ENCODE assay signal across 8 mouse cellular contexts in genomic region chr17:15622913-15623312, GRCm38 (mm10). TPM values are rescaled to one million over a fixed set of nuclear protein-coding genes. Genes with fewer than 3 reads are reported as not detected.
DNase-seq lines count a peak whose midpoint lies in the region; ATAC-seq and TF ChIP-seq lines count a peak whose summit lies in the region.

No protein-coding gene starts in this region.

- no peaks in the 10 kb centered on the region for H3K79me2 ChIP-seq in CH12.LX (replicated peaks; ENCODE audit: control insufficient read depth, extremely low read depth, insufficient read depth, poor library complexity, severe bottlenecking)

- no peak for TF ChIP-seq EP300 in CH12.LX (IDR thresholded peaks at IDR 0.05; ENCODE audit: low read length)

- no peaks in the 10 kb centered on the region for H3K4me1 ChIP-seq in CH12.LX (ENCODE audit: control insufficient read depth in 1 of 2, insufficient read depth in 2 of 2)
- no peaks in the 10 kb centered on the region for H3K4me1 ChIP-seq in embryonic facial prominence, embryonic 14.5 days (ENCODE audit: control insufficient read depth, insufficient read depth, low read length)

- intact Hi-C loops in left cerebral cortex, adult 2 months (cut with DNase I): loop anchor here (1.0 to 5.0 kb wide), 3 partner anchors 84 to 154 kb away; no protein-coding TSS in a partner anchor

- no peak for ATAC-seq in embryonic facial prominence, embryonic 14.5 days (ENCODE audit: low read depth)
- ATAC-seq in megakaryocyte progenitor cell, adult 5-6 weeks (replicated peaks; ENCODE audit: poor library complexity): peak; percentile 69

- no peaks in the 10 kb centered on the region for H3K27me3 ChIP-seq in CH12.LX (replicated peaks)
- no peaks in the 10 kb centered on the region for H3K27me3 ChIP-seq in embryonic facial prominence, embryonic 14.5 days (replicated peaks; ENCODE audit: control insufficient read depth, insufficient read depth, low read length)

- no peaks in the 10 kb centered on the region for H3K36me3 ChIP-seq in CH12.LX (replicated peaks in 1 of 2; ENCODE audit: control insufficient read depth in 1 of 2, insufficient read depth in 1 of 2, low read length in 1 of 2)
- H3K36me3 ChIP-seq in embryonic facial prominence, embryonic 14.5 days (ENCODE audit: control insufficient read depth, insufficient read depth, low read length): no peaks in the 10 kb centered on the region

- H3K9me3 ChIP-seq in CH12.LX (replicated peaks; ENCODE audit: low read length): no peaks in the 10 kb centered on the region
- 0 out of 2 replicates have a peak, but pooled peaks cover 6% of the 10 kb centered on the region for H3K9me3 ChIP-seq in embryonic facial prominence, embryonic 14.5 days (ENCODE audit: control insufficient read depth, low read length)

- WGBS in embryonic facial prominence, embryonic 14.5 days: 0% methylated on average over 2 of the region's 2 CpGs

- no peak overlapping the region for H3K4me2 ChIP-seq in CH12.LX (ENCODE audit: insufficient read depth, low read depth, poor library complexity, severe bottlenecking)
- no peak overlapping the region for H3K4me2 ChIP-seq in embryonic facial prominence, embryonic 14.5 days (ENCODE audit: low read depth, low read length)

- no peak overlapping the region for H3K9ac ChIP-seq in CH12.LX (ENCODE audit: insufficient read depth, low read depth)
- H3K9ac ChIP-seq in embryonic facial prominence, embryonic 14.5 days (ENCODE audit: low read depth, low read length): no peak overlapping the region

- TF ChIP-seq POLR2A in CH12.LX (IDR thresholded peaks at IDR 0.05; ENCODE audit: low read depth, low read length): no peak

- TF ChIP-seq CTCF in left cerebral cortex, adult 2 months (IDR thresholded peaks at IDR 0.05): peak; percentile 68
- peak; percentile 19 to 82; a peak in 2 of 4 replicates for TF ChIP-seq CTCF in CH12.LX (conservative IDR thresholded peaks at IDR 0.05 in 1 of 2, IDR thresholded peaks at IDR 0.05 in 1 of 2; ENCODE audit: low read depth in 2 of 2, low read length in 2 of 2)

- peak; percentile 16 for DNase-seq in adrenal gland, postnatal 10 days
- DNase-seq in adrenal gland, adult 8-10 months: no peak
- peak in 1 of 2 experiments; percentile 24 for DNase-seq in left cerebral cortex, adult 2 months (ENCODE audit: extremely low spot score in 1 of 2, low spot score in 2 of 2)
- no peak for DNase-seq in left cerebral cortex, adult 8-10 months (ENCODE audit: low spot score in 2 of 2)
- peak; percentile 31 for DNase-seq in CH12.LX (ENCODE audit: extremely low read depth)
- peak; percentile 77 for DNase-seq in embryonic facial prominence, embryonic 14.5 days (ENCODE audit: low spot score)
- DNase-seq in cerebellum, adult 11 months: no peak

- dilution Hi-C loops in CH12.LX (cut with MboI; ENCODE audit: extremely low pct_ligation_motif_present, extremely low pct_unique_long_range_greater_than_20kb, low sequenced_read_pairs): no loop called here

- no peak overlapping the region for H3K27ac ChIP-seq in left cerebral cortex, adult 2 months
- no peak overlapping the region for H3K27ac ChIP-seq in CH12.LX (ENCODE audit: insufficient read depth, low read depth)
- H3K27ac ChIP-seq in embryonic facial prominence, embryonic 14.5 days (replicated peaks; ENCODE audit: low read depth, low read length): no peak overlapping the region

- TF ChIP-seq RAD21 in CH12.LX (IDR thresholded peaks at IDR 0.05; ENCODE audit: low read depth, low read length): peak; percentile 83

- in situ Hi-C loops in CH12.LX (cut with MboI; ENCODE audit: low pct_ligation_motif_present, low pct_unique_long_range_greater_than_20kb, low sequenced_read_pairs): no loop called here

- no peak overlapping the region for H3K4me3 ChIP-seq in left cerebral cortex, adult 2 months
- no peak overlapping the region for H3K4me3 ChIP-seq in CH12.LX (replicated peaks in 1 of 3; ENCODE audit: low read depth in 2 of 3, low read length in 2 of 3, poor library complexity in 1 of 3)
- no peak overlapping the region for H3K4me3 ChIP-seq in embryonic facial prominence, embryonic 14.5 days (ENCODE audit: low read depth, low read length)

TF ChIP-seq in CH12.LX, 34 proteins besides CTCF, POLR2A, EP300 and RAD21:
- TF ChIP-seq SMC3 (IDR thresholded peaks at IDR 0.05; ENCODE audit: low read depth, low read length): peak; percentile 81
- TF ChIP-seq MAZ (IDR thresholded peaks at IDR 0.05; ENCODE audit: low read depth, low read length): no peak
- no peak for TF ChIP-seq SIN3A (IDR thresholded peaks at IDR 0.05; ENCODE audit: low read length)
- TF ChIP-seq USF1 (IDR thresholded peaks at IDR 0.05; ENCODE audit: low read depth, low read length): no peak
- TF ChIP-seq ZKSCAN1 (IDR thresholded peaks at IDR 0.05; ENCODE audit: borderline replicate concordance, low read depth, low read length): no peak
- TF ChIP-seq UBTF (IDR thresholded peaks at IDR 0.05; ENCODE audit: low read depth, low read length): no peak
- TF ChIP-seq PAX5 (IDR thresholded peaks at IDR 0.05; ENCODE audit: low read length): no peak
- TF ChIP-seq BHLHE40 (IDR thresholded peaks at IDR 0.05; ENCODE audit: low read depth, low read length): no peak
- no peak for TF ChIP-seq ZMIZ1 (IDR thresholded peaks at IDR 0.05; ENCODE audit: low read depth, low read length)
- peak; percentile 34; the same call in 1 of the 2 replicates for TF ChIP-seq ZC3H11A (IDR thresholded peaks at IDR 0.05; ENCODE audit: low read depth, low read length)
- no peak for TF ChIP-seq NRF1 (IDR thresholded peaks at IDR 0.05; ENCODE audit: low read depth, low read length)
- no peak for TF ChIP-seq MAX (IDR thresholded peaks at IDR 0.05; ENCODE audit: low read length)
- no peak for TF ChIP-seq MXI1 (IDR thresholded peaks at IDR 0.05; ENCODE audit: low read depth, low read length)

RNA-seq across cellular contexts. Expression of gene Prdm9, which starts 58.8 kb away (rescaled TPM):
- total RNA-seq in adrenal gland, postnatal 10 days (2021): 1 to 10 TPM; 6.8 to 9.0 TPM
- total RNA-seq in adrenal gland, adult 8-10 months (2022): 10 to 100 TPM in 1 of 4 experiments, 1 to 10 TPM in 3; 5.1 to 11.2 (median 7.1) TPM
- total RNA-seq in left cerebral cortex, adult 2 months (2021): 1 to 10 TPM; 2.9 to 3.1 TPM
- total RNA-seq in left cerebral cortex, adult 8-10 months (2022): 1 to 10 TPM; 1.8 to 3.6 (median 2.9) TPM
- total RNA-seq in CH12.LX (2012; rRNA removed) (3.5 and 4.4 TPM in 2 replicates), CH12.LX (2014; rRNA removed) (5.0 and 5.3 TPM in 2 replicates)
- 6.6 and 7.6 TPM in 2 replicates for polyA plus RNA-seq in CH12.LX (2012; ENCODE audit: insufficient read length, low read depth)
- 0.46 and 1.1 TPM in 2 replicates for polyA plus RNA-seq in embryonic facial prominence, embryonic 14.5 days (2014; fragmentation: Nextera tagmentation; extraction: Ambion mirVana)
- 2.1 and 3.2 TPM in 2 replicates for total RNA-seq in megakaryocyte progenitor cell, adult 5-6 weeks (2015)
- total RNA-seq in megakaryocyte progenitor cell, adult 5-6 weeks (2017): 1.3 and 5.2 TPM in 2 replicates

Comparison
In these comparisons a context has a peak if more than half of its experiments do, and no peak if none do; other contexts are left out.
1. DNase-seq: peak in adrenal gland, postnatal 10 days (single experiment), CH12.LX (single experiment) and embryonic facial prominence, embryonic 14.5 days (single experiment); none in adrenal gland, adult 8-10 months (single experiment), left cerebral cortex, adult 8-10 months (0 of 2) and cerebellum, adult 11 months (single experiment).